Mouse (Mus musculus): ENCODE data around the gene Slc7a10.
"Not testable (repeated sequence)": the region's sequence is repeated elsewhere in the genome, so short reads cannot be mapped to it uniquely, and the experiment has no call there.

Gene Slc7a10

GRCm38 (mm10) chr7:35237935-35238334 lies 51.8 kb downstream of the Slc7a10 start:
- not testable (repeated sequence) for DNase-seq (ENCODE audit: low read depth, low spot score)
